Mouse (Mus musculus) testis, adult 2 months (tissue): ENCODE data around the gene Sec31a.

Experiments used
- CTCF ChIP-seq: fragments of 200-500 bp; IDR thresholded peaks from 2 replicates; pipeline ENCODE4 v1.5.1; 2012; ENCODE audit warnings: low read depth, mild to moderate bottlenecking, inconsistent platforms, low read length, moderate library complexity; ENCODE audit not compliant: control insufficient read depth, insufficient read depth, insufficient replicate concordance
- POLR2A ChIP-seq: fragments of 200-500 bp; IDR thresholded peaks from 2 replicates; pipeline ENCODE4 v1.6.1; 2012; ENCODE audit warnings: low read depth, mild to moderate bottlenecking, inconsistent platforms, low read length, moderate library complexity; ENCODE audit not compliant: control insufficient read depth

GRCm38 (mm10) chr5:100430966-100431365, 14.9 kb upstream of the Sec31a start:
- no peak for TF ChIP-seq POLR2A
- TF ChIP-seq CTCF: no peak
